Mouse (Mus musculus): Measurements from ENCODE around the gene Pcyt1a.
A peak's percentile ranks its signal among the peaks of the same experiment; 100 is the strongest.

Pcyt1a gene

DNA sequence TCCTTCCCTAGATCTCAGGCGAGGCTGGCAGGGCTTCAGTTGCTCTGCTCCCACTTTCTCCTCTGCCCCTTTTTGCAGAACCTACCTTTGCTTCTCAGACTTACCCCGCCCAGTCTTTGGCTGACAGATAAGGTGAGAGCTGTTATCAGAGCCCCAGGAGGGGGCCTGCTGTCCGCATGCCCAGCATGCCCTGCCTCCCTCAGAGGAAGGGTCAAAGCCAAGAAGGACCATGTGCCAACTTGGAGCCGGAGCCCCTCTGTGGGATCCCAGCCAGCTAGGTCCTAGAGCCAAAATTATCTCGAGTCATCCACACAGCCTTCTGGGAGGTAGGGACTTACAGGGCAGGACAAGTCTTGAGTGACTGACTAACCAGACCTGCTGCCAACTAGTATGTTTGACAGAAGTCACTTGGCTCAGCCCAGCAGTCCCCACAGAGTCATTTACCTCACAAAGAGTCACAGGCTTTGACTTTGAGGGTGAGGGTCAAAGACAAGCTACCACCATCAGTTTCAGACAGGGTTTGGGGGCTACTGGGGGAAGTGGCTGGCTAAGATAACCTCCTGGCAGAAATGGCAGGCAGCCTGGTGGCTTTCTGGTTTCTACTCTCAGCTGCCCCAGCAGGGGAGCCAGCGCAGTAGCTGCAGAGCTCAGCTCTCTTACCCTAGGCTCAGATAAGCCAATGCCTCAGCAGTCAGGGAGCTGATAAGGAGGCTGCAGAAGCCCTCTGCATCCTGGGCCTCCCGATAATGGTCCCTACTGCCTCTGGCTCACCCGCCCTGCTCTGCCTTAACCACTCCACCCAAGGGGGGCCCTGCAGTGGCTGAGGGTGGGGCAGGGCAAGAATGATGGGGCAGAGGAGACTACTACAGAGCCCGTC, 78.6 kb downstream of the Pcyt1a start:
- no peak for DNase-seq (ENCODE audit: low read depth, low spot score)

DNA sequence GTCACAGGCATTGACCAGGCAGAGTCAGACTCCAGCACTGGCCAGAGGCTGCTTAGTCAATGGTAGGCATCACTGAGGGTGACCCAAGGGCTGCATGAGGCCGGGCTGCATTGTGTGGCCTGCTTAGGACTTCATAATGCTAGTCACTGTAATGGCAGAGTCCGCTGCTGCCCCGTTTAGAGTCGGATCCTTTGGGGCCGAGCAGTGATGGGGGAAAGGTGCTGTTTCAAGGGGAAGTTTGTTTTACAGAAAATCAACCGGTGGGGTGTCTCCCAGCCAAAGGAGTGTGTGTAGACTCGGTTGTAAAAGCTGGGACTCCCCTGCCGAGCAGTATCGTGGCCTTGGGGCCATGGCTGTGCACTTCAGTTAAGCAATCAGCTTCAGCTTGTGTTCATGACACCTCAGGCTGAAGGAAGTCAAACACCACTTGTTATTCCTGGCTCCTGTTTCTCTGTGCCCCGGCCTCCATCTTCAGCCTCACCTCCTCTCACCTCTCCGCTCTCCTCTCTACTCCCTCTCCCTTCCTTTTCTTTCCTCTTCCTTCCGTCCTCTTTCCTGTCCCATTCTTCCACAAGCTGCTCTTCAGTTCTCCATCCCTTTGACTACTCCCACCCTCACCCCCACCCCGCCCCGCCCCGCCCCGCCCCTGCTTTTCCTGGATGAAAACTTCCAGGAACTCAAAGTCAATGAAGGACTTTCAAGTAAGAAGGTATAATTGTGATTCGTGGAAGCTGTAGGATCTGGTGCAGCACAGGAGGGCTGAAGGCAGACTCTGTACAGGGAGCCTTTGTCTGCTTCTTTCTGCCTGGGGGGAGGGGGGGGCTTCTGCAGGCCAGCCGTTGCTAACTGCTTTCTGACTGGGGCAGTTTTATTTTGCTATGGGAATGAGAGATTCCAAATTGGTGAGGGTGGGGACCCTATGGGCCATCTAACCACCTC, 79.9 kb downstream of the Pcyt1a start:
- no peak for DNase-seq (ENCODE audit: low read depth, low spot score)

DNA sequence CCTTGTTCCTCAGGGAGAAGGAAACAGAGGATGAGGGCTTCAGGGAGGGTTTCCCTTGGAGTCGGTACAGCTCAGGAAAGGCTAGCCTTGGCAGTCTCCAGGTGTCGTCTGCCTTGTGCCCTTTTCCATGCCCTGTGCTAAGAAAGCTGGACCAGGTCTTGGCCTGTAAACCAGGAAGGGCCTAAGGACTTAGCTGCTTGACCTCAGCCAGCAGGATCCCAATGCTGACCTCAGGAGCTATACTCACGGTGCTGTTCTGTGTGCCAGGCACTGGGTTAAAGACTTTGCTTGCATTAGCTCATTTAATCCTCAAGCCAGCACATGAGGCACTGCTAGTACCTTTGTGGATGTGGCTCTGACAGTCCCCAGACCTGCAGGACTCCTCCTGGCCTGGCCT, 80.6 kb downstream of the Pcyt1a start:
- DNase-seq (ENCODE audit: low read depth, low spot score), result no peak

DNA sequence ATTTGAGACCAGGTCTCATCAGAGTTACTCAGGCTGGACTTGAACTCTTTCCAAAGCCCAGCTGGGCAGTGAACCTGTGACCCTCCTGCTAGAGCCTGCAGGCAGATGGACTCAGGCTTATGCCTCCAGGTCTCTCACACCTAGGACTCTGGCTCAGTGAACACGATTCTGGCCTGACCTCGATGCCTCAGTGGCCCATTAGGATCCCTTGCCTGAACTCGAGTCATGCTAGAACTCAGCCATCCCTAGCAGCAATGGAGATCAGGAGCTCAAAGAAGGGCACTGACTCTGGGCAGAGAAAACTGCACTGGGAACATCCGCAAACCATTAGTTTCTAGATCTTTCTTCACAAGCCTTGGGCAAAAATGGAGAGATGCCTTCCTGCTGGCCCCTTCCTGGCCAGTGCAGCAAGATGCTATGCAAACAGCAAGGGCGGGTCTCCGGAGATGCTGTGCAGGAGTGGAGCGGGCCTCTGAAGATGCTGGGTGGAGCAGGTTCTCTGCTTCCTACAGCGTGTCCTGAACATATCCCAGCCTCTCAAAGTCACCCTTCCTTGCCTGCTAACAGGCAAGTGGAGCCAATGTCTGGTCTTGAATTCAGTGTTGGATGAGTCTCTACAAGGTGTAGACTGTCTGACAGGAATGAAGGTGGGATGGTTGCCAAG, 81.2 kb downstream of the Pcyt1a start:
- no peak for DNase-seq (ENCODE audit: low read depth, low spot score)

DNA sequence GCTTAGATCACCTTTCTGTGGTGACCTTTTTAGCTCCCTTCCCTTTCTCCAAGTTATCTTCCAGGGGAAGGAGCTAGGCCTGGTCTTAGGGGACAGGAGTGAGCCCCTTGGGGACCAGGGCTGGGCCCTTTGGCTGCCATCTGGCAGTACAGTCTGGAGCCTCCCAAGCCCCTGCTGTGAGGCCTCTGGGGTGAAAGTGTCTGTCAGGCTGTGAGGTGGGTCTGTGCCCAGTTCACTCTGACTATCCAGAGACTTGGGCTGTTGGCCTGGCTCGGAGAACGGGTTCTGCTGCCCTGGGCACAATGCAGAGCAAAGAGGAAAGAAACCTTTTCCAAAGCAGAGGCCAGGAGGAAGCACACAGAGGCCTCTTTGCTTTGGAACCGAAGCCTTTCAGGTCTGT, 82.2 kb downstream of the Pcyt1a start:
- no peak for DNase-seq (ENCODE audit: low read depth, low spot score)

DNA sequence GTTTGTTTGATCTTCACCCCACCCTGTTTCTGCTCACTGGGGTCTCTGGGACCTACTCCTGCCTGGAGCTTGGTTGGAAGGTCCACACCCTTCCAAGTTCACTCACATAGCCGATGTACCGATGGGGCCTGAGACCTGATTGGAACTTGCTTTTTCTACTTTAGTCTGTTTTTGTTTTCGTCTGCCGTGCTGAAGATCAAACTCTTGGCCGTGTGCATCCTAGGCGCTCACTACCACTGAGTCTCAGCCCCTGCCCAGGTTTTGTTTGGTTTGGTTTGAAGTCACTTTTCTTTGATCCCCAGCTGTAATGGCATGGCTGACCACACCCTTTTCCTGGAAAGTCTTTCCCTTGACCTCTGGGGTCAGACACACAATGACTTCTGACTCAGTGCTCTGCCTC, 82.7 kb downstream of the Pcyt1a start:
- no peak for DNase-seq (ENCODE audit: low read depth, low spot score)

DNA sequence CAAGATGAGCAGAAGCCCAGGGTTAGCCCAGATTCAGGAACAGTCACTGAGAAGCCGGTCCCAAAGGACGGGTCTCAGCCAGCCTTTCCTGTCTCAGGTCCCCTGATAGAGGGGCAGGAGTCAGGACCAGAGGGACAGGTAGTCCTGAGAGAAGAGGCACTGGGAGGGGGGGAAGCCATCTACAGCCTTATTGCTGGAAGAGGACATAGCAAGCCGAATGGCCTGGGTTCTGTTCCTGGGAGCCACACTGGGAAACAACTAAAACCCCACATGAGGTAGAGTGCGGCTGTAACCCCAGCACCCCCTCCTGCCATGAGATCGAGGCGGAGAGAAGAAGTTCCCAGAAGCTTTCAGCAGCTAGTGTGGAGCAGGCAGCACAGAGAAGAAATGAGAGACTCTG, 83.2 kb downstream of the Pcyt1a start:
- DNase-seq (ENCODE audit: low read depth, low spot score), result no peak

DNA sequence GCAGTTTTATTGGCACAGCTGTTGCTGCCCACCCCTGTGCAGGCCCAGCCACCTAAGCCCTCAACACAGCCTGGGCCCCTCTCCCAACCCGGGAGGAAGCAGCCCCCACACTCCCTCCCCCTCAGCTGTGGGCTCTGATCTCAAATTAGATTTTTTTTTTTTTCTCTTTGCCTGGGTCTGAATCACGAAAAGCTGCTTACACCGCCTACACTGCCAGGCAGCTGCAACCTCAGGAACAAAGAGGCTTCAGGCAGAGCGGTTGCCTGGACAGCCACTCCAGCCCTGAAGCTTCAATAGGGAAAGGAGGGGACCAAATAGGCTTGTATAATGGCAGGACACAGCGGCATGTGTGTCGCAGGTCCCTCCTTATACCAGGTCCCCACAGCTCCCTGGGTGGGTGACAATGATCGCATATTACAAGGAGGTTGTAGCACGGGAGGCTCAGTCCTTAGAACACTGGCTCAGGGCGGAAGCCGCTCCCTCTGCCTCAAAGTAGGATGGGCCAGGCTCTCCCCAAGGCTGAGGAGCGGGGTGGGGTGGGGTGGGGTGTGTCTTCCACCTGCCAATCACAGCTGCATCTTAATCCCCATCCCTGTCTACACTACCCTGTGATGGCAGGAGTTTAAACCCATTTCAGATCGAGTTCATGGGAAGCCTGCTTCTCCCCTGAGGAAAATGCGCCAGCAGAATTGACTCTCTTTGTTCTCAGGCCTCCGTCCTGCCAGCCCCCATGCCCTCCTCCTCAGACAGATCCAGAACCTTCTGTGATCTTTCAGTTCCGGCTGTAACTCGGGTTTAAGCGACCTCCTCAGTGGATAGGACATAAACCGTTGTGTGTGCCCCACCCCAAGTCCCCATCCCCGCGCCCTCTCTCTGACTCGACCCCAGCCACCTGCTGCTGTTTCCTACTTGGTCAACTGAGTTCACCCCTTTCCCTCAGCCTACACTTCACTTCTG, 85.6 kb downstream of the Pcyt1a start:
- peak; percentile 93 for DNase-seq (ENCODE audit: low read depth, low spot score)

DNA sequence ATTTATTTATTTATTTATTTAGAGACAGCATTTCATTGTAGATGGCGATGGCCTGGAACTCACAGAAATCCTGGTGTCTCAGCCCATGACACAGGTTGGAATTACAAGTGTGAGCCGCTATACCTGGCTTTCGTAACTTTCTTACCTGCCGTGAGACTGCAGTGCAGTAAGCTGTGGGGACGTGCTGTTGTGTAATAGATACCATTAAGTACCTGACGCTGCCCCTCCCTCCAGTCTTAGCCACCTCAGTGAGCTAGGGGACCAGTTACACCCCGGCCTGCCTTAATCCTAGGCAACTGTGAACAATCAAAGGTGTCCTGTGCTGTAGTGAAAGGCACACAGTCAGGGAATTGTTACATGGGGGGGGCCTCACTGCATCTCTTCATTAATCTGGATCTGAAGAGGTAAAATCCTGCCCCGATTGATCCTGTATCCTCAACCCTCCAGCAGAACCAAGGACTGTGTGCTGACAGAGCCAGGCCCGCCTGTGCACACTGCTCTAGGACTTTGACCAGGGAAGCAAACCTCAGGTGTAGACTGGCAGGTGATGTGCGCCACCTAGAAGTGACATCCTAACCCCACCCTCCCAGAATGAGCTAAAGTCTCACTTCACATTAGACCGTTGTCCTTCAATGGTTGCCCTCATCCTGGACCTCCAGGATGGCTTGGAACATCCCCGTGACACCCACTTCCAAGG, 87.2 kb downstream of the Pcyt1a start:
- no peak for DNase-seq (ENCODE audit: low read depth, low spot score)

DNA sequence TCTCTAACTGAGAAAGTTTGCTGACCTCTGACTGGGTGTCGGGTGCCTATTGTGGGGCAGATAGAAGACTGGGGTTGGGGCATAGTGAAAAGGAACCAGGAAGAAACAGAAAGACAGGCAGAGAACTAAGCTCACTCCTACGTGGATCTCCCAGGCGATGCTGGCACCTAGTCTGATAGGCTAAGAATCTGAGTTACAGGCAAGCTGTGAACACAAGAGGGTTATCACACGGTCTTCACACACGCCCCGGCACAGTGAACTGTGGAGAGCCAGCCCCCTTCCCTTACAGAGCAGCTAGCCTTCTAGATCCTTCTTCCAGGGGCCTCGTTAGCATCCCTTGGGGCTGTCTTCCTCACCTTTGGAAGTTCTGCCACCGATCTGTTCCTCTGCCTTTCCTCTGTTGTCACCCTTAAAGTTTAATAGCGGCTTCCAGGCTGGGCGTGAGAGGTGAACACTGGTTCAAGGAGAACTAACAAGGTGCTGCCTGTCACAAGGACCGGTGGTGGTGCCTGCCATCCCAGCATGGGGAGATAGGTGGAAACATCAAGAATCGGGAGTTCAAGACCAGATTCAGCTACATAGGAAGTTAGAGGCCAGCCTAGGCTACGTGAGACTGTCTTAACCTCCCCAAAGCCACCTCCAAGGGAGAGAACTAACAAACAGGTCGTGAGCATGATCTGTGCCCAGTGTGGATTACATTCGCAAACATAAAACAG, 89.1 kb downstream of the Pcyt1a start:
- no peak for DNase-seq (ENCODE audit: low read depth, low spot score)

DNA sequence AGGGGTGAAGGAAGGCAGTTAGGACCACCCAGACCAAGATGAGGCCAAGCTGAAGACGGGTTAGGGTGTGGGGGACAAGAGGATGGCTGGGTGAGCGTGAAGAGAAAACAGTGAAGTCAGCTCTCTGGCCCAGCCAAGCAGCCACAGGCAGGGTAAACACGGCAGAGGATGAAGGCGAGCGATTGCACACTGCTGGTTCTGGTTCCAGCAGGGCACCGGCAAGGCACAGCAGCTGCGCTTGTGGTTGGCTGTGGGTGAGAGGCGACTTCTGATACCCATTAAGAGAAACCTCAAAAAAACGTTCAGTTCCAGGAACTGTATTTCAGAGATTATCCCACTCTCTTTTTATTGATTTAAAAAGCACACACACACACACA, 89.6 kb downstream of the Pcyt1a start:
- no peak for DNase-seq (ENCODE audit: low read depth, low spot score)

DNA sequence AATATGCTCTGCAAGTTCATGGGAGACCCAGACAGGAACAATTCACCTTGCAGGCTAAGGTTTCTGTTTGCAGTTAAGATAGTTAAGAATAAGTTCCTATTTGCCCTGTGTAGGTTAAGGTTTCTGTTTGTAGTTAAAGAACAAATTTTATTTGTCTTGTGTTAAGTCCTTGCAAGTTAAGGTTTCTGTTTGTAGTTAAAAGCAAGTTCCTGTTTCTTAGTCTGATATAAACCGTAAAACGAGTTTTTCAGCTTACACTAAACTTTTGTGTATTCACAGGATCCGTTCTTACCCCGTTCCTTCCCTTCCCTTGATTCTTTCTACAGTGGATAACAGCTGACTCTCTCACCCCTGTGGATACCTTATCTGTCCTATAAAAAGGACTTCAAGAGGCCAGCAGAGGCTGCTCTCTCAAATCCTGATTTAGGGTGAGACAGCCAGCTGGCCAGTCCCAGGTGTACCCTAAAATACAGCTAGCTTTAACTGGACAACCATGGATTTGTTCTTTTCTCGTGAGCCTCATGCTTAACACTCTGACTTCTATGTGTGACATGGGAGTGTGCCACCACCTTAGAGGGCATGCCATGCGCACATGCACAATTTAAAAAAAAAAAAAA, 92.0 kb downstream of the Pcyt1a start:
- DNase-seq (ENCODE audit: low read depth, low spot score), result no peak

DNA sequence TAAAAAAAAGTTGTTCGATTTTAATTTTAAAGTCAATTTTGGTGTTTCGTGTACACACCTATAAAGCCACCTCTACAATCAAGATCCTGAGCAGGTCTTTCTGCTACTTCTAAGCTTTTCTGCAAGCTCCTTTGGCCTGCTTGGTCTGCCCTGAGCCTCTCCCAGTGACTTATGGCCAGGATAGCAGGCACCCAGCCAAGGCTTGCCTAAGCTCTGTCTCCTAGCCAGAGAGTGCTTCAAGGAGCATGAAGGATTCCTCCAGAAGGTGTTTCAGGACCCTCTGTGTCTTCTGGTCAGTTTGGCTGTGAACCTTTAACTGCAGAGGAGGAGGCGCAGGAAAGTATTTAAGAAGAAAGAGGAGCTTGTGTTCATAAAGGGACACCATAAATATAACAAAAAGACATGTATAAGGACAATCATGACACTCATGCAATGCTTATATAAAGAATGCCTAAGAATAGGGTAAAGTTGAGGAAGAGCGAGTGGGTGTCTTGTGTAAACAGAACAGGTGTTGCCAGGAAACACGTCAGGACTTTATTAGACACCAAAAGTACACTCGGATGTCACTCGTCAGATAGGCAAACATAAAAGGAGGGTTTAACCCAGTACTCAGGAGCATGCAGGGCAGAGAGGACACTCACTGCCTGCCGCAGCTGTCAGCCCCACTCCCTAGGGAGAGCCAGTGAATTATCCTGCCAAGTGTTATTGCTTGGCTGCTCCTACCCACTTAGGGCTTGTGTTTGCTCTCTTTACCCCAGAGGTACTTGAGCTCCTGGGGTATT, 92.9 kb downstream of the Pcyt1a start:
- no peak for DNase-seq (ENCODE audit: low read depth, low spot score)

DNA sequence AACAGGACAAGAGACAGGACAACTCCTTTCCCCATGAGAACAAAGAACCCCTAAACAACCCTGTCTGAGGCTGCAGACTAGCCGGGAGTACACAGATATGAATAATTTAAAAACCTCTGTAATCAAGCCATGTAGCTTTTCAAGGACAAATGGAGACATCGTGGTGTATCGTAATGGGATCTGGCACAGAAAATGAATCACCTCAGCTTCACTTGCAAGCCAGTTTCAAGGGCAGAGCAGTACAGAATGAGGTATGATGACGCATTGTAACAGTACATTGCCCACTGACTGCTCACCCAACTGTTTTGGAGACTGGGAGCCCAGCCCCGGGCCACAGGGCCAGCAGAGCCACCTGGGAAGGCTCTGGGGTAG, 93.5 kb downstream of the Pcyt1a start:
- DNase-seq (ENCODE audit: low read depth, low spot score), result no peak
